Mouse (Mus musculus) mouse embryonic stem cell (cell line): ENCODE measurements around the gene Nrp2.

Experiments used
- in situ Hi-C, 2 experiments: fragments of 300-500 bp; cut with MboI; formaldehyde crosslinking; loops; 1 replicate in 1 of 2; 3 replicates in 1 of 2; pipeline ENCODE4 v1.14.3; 2019 to 2020; ENCODE audit warnings: low sequenced_read_pairs in 2 of 2, low pct_unique_long_range_greater_than_20kb in 1 of 2, mixed read lengths in 1 of 2; ENCODE audit not compliant: unreplicated experiment in 1 of 2

The Nrp2 gene

DNA sequence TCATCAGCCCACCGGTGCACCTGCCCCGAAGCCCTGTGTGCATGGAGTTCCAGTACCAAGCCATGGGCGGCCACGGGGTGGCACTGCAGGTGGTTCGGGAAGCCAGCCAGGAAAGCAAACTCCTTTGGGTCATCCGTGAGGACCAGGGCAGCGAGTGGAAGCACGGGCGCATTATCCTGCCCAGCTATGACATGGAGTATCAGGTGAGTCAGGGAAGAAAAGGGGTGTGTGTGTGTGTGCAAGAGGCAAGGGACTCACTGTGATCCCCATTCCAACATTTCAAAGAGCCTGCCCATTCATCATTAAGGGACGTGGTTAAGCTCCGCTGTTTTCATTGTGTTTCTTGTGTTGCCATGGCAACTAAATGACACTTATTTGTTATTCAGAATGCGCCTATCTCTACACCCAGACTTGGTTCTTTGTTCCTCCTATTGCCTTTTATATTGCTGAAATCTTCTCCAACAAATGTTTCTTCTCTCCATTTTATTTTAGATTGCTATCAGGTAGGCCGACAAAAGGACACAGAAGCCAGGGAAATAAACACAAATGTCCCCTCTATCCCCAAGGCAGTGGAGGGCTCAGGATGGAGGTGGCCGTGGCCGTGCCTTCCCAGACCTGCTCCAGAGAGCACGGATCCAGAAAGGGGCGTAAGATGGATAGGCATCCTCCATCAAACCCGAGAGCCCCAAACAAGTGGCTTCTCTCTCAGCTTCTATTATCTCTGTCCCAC, 80.4 kb downstream of the Nrp2 start:
- in situ Hi-C loops, result loop anchor here in 1 of 2 experiments (5.0 kb wide), 1 partner anchor 46 kb away; no protein-coding TSS in a partner anchor

DNA sequence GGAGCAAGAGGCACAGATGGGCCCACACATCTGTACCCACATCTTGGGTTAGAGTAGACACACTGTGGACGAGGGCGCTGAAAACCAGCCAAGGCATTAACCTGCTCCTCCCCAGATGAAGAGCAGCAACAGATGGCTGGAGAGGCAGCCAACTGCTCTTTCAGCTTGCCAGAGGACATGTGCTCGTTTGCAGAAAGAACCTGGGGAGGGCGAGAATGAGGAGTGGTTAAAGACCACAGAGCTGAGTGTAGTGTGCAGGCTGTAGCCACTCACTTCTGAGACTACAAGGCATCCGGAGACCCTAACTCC, 81.0 kb downstream of the Nrp2 start:
- in situ Hi-C loops, result loop anchor here in 1 of 2 experiments (5.0 kb wide), 1 partner anchor 47 kb away; no protein-coding TSS in a partner anchor

DNA sequence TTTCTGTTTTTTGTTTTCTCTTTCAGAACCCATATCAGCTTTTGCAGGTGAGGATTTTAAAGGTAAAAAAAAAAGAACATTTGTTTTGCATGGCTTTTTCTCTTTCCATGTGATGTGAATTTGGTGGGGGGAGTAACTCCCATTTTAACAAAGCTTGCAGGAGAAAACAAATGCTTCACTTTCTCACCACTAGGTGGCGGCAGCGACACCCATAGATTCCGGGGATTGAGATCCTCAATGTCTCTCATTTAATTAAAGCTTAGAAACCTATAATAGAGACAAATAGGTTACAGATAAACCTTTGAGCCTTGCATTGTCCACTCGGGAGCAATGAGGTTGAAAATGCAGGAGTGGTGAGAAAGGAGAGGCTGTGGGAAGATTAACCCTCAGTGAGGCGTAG, 83.2 kb downstream of the Nrp2 start:
- in situ Hi-C loops, result no loop called here

DNA sequence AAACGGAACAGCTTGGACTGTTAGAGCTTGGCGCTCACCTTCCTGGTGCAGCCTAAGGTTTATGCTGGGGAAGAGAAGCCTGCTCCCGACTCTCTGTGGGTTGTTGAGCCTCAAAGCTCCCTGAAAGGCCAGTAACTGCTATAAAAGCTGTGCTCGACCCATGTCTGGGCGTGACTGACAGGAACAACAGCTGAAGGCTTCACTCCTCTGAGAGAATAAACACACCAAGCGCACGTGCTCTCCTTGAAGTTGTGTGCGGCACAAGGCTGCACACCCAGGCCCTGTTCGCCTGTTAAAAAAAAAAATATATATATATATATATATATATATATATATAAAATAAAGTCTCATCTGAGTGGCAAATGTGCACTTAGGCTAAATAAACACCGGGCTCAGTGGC, 84.5 kb downstream of the Nrp2 start:
- in situ Hi-C loops, result no loop called here

DNA sequence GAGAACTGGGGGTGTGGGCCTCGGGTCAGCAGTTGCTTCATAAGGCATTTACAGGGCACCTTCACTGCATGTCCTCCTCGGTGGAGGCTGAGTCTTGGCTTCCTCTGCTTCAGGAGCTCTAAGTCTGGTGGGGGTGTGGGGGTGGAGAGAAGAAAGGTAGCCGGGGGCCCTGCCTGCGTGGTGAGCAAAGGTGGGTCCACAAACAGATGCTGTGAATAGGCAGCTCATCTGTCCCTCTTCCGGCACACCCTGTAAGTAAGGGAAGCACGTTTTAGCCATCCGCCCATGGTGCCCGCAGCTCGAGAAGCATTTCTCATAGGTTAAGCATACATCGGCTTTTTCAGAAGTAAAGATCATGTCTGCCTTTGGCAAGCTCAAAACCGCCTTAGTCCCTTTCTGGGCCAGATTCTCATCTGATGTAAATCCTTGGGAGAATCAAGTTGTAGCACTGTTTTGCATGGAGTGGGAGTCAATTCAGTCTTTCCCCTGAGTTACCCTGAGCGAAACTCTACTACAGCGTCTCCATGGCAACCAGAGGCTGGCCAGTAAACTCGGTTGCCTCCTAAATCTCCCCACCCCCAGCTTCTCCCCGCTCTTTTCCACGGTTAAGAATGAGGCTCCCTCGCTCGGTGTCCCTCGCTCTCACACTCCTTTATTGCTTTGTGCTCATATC, 91.3 kb downstream of the Nrp2 start:
- in situ Hi-C loops, result no loop called here

DNA sequence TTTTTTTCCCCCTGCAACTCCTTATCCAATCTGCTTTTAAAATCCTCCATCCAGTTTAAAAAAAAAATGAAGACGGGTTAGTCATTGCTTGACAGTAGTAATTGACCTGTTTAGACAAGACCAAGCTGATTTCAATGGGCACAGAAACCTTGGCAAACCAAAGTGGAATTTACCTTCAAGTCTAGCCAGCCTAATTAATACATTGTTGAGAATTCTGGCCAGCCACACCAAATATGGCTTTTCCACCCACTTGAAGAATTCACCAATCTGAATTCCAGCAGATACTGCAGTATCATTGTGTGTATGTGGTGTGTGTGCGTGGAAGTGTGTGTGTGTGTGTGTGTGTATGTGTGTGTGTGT, 91.8 kb downstream of the Nrp2 start:
- in situ Hi-C loops, result no loop called here

DNA sequence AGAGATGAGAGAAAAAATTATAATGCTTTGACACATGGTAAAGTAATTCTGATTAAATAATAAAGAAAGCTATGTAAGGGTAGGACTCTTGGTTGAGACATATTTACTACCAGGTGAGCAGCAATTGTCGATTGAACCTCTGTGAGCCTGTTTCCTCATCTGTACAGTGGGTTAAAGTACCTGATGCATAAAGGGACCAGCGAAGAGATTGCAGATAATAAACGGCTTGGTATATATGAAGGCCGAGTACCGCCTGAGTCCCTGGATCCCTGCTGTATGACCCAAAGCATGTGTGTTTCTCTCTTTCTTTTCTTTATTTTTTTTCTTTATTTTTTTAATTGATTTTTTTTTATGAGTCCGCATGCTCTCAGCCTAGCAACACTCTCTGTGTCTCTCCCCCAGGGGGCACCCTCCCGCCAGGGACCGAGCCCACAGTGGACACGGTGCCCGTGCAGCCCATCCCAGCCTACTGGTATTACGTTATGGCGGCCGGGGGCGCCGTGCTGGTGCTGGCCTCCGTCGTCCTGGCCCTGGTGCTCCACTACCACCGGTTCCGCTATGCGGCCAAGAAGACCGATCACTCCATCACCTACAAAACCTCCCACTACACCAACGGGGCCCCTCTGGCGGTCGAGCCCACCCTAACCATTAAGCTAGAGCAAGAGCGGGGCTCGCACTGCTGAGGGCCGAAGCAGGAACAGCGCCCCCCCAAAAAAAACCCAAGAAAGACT, 92.4 kb downstream of the Nrp2 start:
- in situ Hi-C loops, result no loop called here

DNA sequence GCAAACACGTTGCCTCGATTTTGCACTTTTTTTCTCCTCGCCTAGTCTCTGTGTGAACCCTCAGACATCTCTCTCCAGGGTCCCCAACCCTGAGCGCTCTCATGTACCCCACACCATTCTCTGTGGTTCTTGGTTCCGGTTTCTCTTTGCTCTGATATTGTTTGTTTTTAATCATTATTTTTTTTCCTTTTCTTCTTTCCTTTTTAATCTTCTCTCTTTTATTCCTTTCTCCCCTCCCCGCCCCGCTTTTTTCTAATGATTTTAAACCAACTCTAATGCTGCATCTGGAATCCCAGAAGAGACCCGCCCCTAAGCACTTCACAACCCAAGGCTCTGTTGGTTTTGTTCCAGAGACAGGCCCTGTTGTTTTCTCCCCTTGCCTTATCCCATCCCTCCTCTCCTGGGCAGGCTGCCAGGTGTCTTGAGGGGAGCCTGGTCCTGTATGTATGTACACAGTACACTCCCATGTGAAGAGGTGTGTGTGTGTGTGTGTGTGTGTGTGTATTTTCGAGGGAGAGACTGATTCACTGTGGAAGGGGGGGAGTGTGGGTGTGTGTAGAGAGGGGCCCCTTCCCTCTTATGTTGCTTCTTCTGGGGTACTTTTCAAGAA, 93.1 kb downstream of the Nrp2 start:
- in situ Hi-C loops, result no loop called here

DNA sequence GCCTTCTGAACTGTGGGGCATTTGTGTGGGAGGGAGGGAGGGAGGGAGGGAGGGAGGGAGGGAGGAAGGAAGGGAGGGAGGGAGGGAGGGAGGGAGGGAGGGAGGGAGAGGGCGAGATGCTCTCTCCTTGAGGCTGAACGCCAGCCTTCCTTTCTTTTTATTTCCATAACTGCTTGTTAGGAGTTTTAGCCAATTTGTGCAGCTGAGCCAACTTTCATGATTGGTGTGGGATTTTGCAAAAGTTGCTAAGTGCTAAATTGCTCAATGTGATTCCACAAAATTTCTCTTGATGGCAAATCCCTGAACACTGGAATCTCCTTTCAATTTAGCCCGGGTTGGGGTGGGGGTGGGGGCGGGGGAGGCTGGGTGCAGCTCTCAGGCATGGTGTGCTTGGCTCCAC, 96.3 kb downstream of the Nrp2 start:
- in situ Hi-C loops, result no loop called here

DNA sequence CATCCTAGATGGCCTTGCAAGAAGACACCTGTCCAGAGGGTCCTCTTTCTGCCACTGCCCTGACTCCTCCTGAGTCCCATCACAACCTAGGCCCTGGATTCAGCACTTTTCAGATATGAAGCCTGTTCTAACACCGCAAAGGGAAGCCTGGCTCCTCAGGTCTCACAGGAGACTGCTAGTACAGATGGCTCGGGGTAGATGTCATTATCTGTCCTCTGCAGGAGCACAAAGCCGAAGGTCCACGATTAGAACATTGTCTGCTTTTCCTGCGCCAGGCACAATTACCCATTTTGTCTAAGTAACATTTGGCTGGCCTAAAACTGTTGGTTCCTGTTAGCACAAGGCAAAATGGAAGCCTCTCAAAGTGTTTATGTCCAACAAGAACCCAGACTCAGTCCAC, 97.3 kb downstream of the Nrp2 start:
- in situ Hi-C loops, result loop anchor here in 1 of 2 experiments (25.0 kb wide), 1 partner anchor 388 kb away; no protein-coding TSS in a partner anchor

DNA sequence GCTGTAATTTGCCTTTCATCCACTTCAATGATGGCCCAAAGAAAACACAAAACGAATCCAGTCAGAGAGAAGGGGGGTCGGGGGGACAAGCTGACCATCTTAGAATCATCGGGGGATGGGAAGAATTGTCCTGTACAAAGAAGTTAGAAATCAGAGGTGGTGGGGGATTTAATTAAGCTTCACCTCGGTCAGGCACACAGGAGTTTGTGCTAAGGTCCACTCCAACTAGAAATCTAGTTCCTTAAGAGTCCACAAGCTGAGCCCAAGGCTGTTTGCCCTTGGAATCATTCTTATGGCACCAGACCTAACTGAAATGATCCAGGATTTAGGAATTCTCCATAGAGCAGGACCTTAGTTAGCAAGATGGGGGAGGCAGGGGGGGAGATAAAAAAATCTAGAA, 98.3 kb downstream of the Nrp2 start:
- in situ Hi-C loops, result loop anchor here in 1 of 2 experiments (25.0 kb wide), 1 partner anchor 389 kb away; no protein-coding TSS in a partner anchor

DNA sequence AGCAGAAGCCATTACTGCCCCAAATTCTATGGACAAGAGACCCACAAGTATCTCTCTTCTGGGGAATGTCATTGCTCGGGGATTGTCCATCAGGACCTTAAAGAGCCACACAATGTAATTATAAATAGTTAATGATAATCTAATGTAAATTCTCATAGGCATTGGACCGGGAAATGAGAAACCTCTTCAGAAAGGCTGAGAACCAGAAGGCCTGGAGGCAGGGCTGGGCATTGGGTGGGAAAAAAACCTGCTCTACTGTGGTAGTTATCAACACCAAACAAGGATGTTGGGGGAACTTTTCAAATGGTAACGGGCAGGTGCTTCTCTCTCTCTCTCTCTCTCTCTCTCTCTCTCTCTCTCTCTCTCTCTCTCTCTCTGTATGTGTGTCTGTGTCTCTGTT, 98.8 kb downstream of the Nrp2 start:
- in situ Hi-C loops, result loop anchor here in 1 of 2 experiments (25.0 kb wide), 1 partner anchor 390 kb away; no protein-coding TSS in a partner anchor

DNA sequence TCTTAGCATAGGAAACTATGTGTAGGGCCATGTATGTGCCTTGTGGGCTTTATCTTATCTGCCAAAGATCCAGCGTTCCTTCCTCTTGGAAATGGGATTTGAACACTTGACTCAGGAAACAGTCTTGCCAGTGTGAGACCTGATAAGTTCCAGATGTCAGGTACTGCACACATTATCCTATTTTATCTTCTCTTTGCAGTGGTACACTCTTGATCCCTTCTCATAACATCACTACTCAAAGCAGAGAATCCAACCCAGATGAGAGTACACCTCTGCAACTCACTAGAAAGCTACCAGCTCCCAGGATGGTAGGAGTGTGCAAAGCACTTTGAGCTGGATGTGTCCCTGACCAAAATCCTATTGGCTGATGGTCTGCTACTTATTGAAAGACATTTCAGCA, 100.5 kb downstream of the Nrp2 start:
- in situ Hi-C loops, result loop anchor here in 1 of 2 experiments (25.0 kb wide), 1 partner anchor 391 kb away; no protein-coding TSS in a partner anchor

DNA sequence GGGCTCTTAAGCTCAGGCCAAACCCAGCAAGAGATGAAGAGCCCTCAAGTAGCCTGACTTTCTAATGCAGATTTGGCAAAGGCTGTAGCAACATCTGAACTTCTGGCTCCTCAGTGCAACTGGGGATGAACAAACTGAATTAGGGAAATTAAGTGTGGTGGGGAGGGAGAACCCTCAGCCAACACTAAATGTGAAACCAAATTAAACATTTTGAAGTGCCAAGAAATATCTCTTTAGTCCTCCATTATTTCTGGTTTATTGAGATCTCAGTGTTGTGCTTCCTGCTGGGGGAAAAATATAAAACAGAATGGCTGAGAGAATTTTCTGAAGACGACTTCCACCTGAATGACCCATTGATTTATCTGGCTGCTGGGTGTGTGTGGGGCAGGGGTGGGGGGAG, 102.9 kb downstream of the Nrp2 start:
- in situ Hi-C loops, result loop anchor here in 1 of 2 experiments (25.0 kb wide), 1 partner anchor 394 kb away; no protein-coding TSS in a partner anchor

DNA sequence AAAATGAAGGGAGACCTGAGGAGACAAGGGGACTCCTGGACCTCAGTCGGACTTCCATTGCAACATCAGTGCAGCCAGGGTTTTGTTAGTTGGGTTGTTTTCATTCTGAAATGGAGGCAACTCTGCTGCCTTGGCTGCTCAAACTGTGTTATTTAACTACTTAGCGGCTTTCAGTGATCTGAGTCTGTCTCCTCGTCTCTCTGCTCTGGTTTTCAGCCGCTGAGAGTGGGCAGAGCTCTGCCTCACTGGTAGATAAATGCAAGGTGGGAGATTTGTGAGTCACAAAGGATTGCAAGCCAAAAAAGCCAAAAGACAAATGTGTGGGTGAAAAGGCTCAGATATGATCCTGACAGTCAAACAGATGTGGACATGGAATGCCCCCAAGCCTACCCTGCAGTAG, 105.3 kb downstream of the Nrp2 start:
- in situ Hi-C loops, result loop anchor here in 1 of 2 experiments (25.0 kb wide), 1 partner anchor 396 kb away; no protein-coding TSS in a partner anchor

DNA sequence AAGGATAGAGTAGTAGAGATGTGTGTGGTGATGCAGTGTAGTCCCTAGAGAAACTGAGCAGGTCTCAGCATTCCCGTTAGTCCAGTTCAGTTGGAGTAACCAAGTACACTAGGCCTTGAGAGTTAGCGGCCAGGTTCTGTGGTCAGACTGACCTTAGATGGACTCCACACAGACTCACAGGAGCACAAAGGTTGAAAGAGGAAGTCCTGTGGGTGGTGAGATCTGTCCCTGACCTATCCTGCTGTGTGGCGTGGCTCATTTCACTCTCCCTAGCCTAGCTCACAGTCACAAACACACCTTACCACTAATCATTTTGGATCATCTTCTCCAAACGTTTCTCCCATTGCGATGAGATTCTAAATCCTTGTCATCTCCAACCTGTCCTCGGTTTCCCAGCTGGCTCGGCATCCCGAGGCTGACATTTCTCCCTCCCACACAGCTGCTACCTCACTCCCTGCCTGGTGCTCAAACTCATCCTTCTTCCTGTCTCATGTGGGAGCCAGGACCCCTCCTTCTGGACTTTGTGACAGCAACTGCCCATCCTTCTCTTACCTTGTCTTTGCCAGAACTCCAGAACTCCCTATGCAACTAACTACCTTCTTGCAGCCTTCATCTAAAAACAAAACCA, 106.6 kb downstream of the Nrp2 start:
- in situ Hi-C loops, result loop anchor here in 1 of 2 experiments (25.0 kb wide), 1 partner anchor 397 kb away; no protein-coding TSS in a partner anchor

DNA sequence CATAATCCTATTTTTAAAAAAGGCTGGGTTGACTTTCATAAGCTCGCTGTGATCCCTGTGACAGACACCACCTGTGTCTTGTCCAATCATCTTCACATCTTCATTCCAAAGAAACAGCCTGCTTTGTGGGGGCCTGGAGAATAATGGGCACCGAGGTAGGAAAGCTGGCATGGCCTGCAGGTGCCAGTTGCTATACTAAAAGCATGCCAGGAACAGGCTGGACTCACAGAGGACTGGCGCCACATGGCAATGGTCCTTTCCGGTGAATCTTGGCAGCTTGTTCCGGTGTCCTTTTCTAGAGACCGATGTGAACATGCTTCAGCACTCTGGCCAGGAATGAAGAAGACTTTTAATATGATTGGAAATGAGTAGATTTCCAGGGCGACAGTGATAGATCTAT, 108.1 kb downstream of the Nrp2 start:
- in situ Hi-C loops, result loop anchor here in 1 of 2 experiments (25.0 kb wide), 1 partner anchor 399 kb away; no protein-coding TSS in a partner anchor
